Mouse (Mus musculus): ENCODE data around the gene Kcnj8. TPM values are rescaled to one million over a fixed set of nuclear protein-coding genes. Genes with fewer than 3 reads are reported as not detected.

Gene Kcnj8
- total and polyA plus RNA-seq, 3 experiments, result not detected

DNA sequence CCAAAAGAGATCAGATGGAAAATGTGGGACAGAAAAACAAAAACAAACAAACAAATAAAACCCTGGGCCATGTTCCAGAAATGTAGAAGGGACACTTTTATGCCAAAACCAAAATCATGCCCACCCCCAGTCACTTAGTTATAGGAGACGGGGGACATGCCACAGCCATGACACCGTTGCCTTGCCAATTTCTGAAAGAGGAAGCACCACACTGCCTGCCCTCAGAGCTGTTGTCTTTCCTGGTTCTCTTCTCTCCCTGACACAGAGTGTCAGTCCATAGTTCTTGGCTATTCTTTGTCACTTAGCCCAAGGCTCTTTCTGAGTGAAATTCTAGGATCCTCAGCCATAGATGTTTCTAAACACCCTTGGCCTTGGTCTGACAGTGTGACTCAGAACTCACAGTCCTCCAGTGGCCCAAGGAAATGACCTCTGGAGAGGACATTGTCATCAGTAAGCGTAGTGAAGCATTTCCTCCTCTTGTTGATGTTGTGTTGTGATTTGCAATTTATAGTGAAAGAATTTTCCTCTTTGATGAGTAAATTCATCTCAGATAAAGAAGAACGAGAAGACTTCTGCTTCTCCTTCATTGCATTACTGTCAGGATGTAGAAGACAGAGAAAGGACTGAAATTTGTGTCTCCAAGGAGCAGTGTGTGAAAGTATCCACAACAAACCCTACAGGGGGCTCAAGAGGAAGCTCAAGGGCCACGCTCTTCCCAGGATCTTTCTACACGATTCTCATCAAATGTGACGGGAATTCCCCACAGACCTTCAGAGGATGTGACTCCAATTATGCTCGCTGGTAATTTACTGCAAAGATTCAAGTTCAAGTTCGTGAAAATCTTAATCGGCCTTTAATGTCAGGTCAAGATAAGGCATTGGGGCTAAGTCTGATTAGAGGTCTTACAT lies 12.4 kb downstream of the Kcnj8 start:
- no peak overlapping the region for H3K27ac ChIP-seq (ENCODE audit: control insufficient read depth, low read depth, low read length)
- TF ChIP-seq EP300 (IDR thresholded peaks at IDR 0.05; ENCODE audit: low read depth in 1 of 2, low read length in 2 of 2), result no peak
- no peak for TF ChIP-seq ETS1 (IDR thresholded peaks at IDR 0.05; ENCODE audit: low read depth, low read length)
- TF ChIP-seq RAD21 (IDR thresholded peaks at IDR 0.05; ENCODE audit: low read depth, low read length), result no peak
- TF ChIP-seq SMC3 (IDR thresholded peaks at IDR 0.05; ENCODE audit: low read depth, low read length), result no peak
- TF ChIP-seq ZNF384 (IDR thresholded peaks at IDR 0.05; ENCODE audit: low read depth, low read length), result no peak
- no peak for TF ChIP-seq TBP (IDR thresholded peaks at IDR 0.05; ENCODE audit: low read depth, low read length)
- TF ChIP-seq HCFC1 (IDR thresholded peaks at IDR 0.05; ENCODE audit: low read depth, low read length), result no peak
- no peak for TF ChIP-seq SIN3A (IDR thresholded peaks at IDR 0.05; ENCODE audit: low read length)
- TF ChIP-seq MAFK (IDR thresholded peaks at IDR 0.05; ENCODE audit: borderline replicate concordance, low read depth, low read length), result no peak
- TF ChIP-seq GATA1 (IDR thresholded peaks at IDR 0.05; ENCODE audit: low read depth, low read length), result no peak
- TF ChIP-seq JUND (IDR thresholded peaks at IDR 0.05; ENCODE audit: low read depth, low read length), result no peak
- no peak for TF ChIP-seq CHD2 (IDR thresholded peaks at IDR 0.05; ENCODE audit: low read length)
- no peak for TF ChIP-seq GABPA (IDR thresholded peaks at IDR 0.05; ENCODE audit: low read depth, low read length)
- no peak for TF ChIP-seq POLR2A (IDR thresholded peaks at IDR 0.05; ENCODE audit: control insufficient read depth in 1 of 2, insufficient read depth in 1 of 2, low read depth in 1 of 2, low read length in 2 of 2, poor library complexity in 1 of 2)
- no peak for TF ChIP-seq ZKSCAN1 (IDR thresholded peaks at IDR 0.05; ENCODE audit: low read depth, low read length)
- no peak for TF ChIP-seq E2F4 (IDR thresholded peaks at IDR 0.05; ENCODE audit: borderline replicate concordance, low read depth, low read length)
- TF ChIP-seq MAZ (IDR thresholded peaks at IDR 0.05; ENCODE audit: low read depth, low read length), result no peak
- TF ChIP-seq MXI1 (IDR thresholded peaks at IDR 0.05; ENCODE audit: low read depth, low read length), result no peak
- TF ChIP-seq MAX (IDR thresholded peaks at IDR 0.05; ENCODE audit: low read length), result no peak
- H3K9ac ChIP-seq (ENCODE audit: control insufficient read depth, low read depth, low read length, poor library complexity, severe bottlenecking), result no peak overlapping the region
- H3K36me3 ChIP-seq (ENCODE audit: control insufficient read depth in 1 of 2, insufficient read depth in 2 of 2, low read length in 2 of 2), result no peaks in the 10 kb centered on the region
- H3K27me3 ChIP-seq (ENCODE audit: control insufficient read depth in 1 of 2, insufficient read depth in 2 of 2, low read length in 2 of 2), result no peaks in the 10 kb centered on the region
- H3K4me3 ChIP-seq (ENCODE audit: control insufficient read depth in 1 of 2, insufficient read depth in 1 of 2, low read depth in 2 of 2, low read length in 2 of 2), result no peak overlapping the region
- H3K4me1 ChIP-seq (ENCODE audit: control insufficient read depth in 1 of 2, insufficient read depth in 2 of 2, low read length in 2 of 2), result no peaks in the 10 kb centered on the region
- no peaks in the 10 kb centered on the region for H3K79me2 ChIP-seq (ENCODE audit: control insufficient read depth, insufficient read depth, low read length, poor library complexity)
- no peak for DNase-seq (ENCODE audit: low read depth, low spot score)
- H3K9me3 ChIP-seq (replicated peaks; ENCODE audit: insufficient read depth, low read length), result no peaks in the 10 kb centered on the region

GRCm38 (mm10) chr6:142558076-142558475 lies 13.3 kb downstream of the Kcnj8 start:
- Histone ChIP-seq H3K79me2 (ENCODE audit: control insufficient read depth, insufficient read depth, low read length, poor library complexity) (no peaks in the 10 kb centered on the region), H3K27ac (ENCODE audit: control insufficient read depth, low read depth, low read length) (no peak overlapping the region), H3K4me3 (ENCODE audit: control insufficient read depth in 1 of 2, insufficient read depth in 1 of 2, low read depth in 2 of 2, low read length in 2 of 2) (no peak overlapping the region), H3K9me3 (replicated peaks; ENCODE audit: insufficient read depth, low read length) (no peaks in the 10 kb centered on the region), H3K27me3 (ENCODE audit: control insufficient read depth in 1 of 2, insufficient read depth in 2 of 2, low read length in 2 of 2) (no peaks in the 10 kb centered on the region), H3K9ac (ENCODE audit: control insufficient read depth, low read depth, low read length, poor library complexity, severe bottlenecking) (no peak overlapping the region), H3K36me3 (ENCODE audit: control insufficient read depth in 1 of 2, insufficient read depth in 2 of 2, low read length in 2 of 2) (no peaks in the 10 kb centered on the region), H3K4me1 (ENCODE audit: control insufficient read depth in 1 of 2, insufficient read depth in 2 of 2, low read length in 2 of 2) (no peaks in the 10 kb centered on the region)
- no peak for DNase-seq (ENCODE audit: low read depth, low spot score)
- TF ChIP-seq ZMIZ1 (IDR thresholded peaks at IDR 0.05; ENCODE audit: low read depth, low read length), result no peak
- no peak for TF ChIP-seq GATA1 (IDR thresholded peaks at IDR 0.05; ENCODE audit: low read depth, low read length)
- no peak for TF ChIP-seq CHD2 (IDR thresholded peaks at IDR 0.05; ENCODE audit: low read length)
- TF ChIP-seq SMC3 (IDR thresholded peaks at IDR 0.05; ENCODE audit: low read depth, low read length), result no peak
- TF ChIP-seq CTCF (IDR thresholded peaks at IDR 0.05 in 2 of 3, conservative IDR thresholded peaks at IDR 0.05 in 1 of 3; ENCODE audit: control insufficient read depth in 1 of 3, insufficient read depth in 1 of 3, low read depth in 2 of 3, low read length in 3 of 3, poor library complexity in 1 of 3, severe bottlenecking in 1 of 3), result no peak
- TF ChIP-seq MEF2A (IDR thresholded peaks at IDR 0.05; ENCODE audit: extremely low read depth, insufficient replicate concordance, low read depth, low read length, poor library complexity, severe bottlenecking), result no peak
- no peak for TF ChIP-seq ZKSCAN1 (IDR thresholded peaks at IDR 0.05; ENCODE audit: low read depth, low read length)
- TF ChIP-seq POLR2A (IDR thresholded peaks at IDR 0.05; ENCODE audit: control insufficient read depth in 1 of 2, insufficient read depth in 1 of 2, low read depth in 1 of 2, low read length in 2 of 2, poor library complexity in 1 of 2), result no peak
- no peak for TF ChIP-seq SIN3A (IDR thresholded peaks at IDR 0.05; ENCODE audit: low read length)
- no peak for TF ChIP-seq MYC (IDR thresholded peaks at IDR 0.05; ENCODE audit: low read depth, low read length)
- TF ChIP-seq GABPA (IDR thresholded peaks at IDR 0.05; ENCODE audit: low read depth, low read length), result no peak
- no peak for TF ChIP-seq RCOR1 (IDR thresholded peaks at IDR 0.05; ENCODE audit: low read depth, low read length)
- TF ChIP-seq E2F4 (IDR thresholded peaks at IDR 0.05; ENCODE audit: borderline replicate concordance, low read depth, low read length), result no peak
- no peak for TF ChIP-seq NELFE (IDR thresholded peaks at IDR 0.05; ENCODE audit: low read depth, low read length)
- TF ChIP-seq USF2 (IDR thresholded peaks at IDR 0.05; ENCODE audit: borderline replicate concordance in 1 of 2, insufficient read depth in 1 of 2, low read depth in 1 of 2, low read length in 2 of 2), result no peak
- no peak for TF ChIP-seq BHLHE40 (IDR thresholded peaks at IDR 0.05; ENCODE audit: borderline replicate concordance, low read depth, low read length)
- TF ChIP-seq CHD1 (IDR thresholded peaks at IDR 0.05; ENCODE audit: low read depth, low read length), result no peak
- no peak for TF ChIP-seq KAT2A (conservative IDR thresholded peaks at IDR 0.05; ENCODE audit: low read depth, low read length)
- TF ChIP-seq USF1 (IDR thresholded peaks at IDR 0.05; ENCODE audit: low read depth, low read length), result no peak

Measured in MEL (cell line).